Mouse (Mus musculus) neural tube, embryonic 10.5 days (tissue): ENCODE results near the gene Unc13b.
A peak's percentile ranks its signal among the peaks of the same experiment; 100 is the strongest.
"Not testable (repeated sequence)": the region's sequence is repeated elsewhere in the genome, so short reads cannot be mapped to it uniquely, and the experiment has no call there.

Source experiments
- DNase-seq: peaks from one replicate; pipeline ENCODE4 v3.0.0-alpha.2; 2017; ENCODE audit warnings: low spot score; ENCODE audit errors: extremely low spot score

The Unc13b gene

DNA sequence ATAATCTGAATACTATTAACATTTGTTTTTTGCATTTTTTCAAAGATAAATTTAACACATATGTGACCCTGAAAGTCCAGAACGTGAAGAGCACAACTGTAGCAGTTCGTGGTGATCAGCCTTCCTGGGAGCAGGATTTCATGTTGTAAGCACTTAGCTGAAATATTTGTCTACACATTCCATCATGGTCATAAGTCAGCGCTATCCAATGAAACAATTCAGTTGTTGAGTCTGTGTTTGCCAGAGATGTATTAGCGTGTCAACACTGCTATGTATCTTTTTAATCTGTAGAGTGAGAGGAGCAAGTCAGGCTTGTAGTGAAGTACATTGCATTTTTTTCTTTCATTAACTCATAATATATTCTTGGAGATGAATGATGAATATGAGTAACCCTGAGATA is 32.4 kb downstream of the Unc13b start:
- DNase-seq = no peak

DNA sequence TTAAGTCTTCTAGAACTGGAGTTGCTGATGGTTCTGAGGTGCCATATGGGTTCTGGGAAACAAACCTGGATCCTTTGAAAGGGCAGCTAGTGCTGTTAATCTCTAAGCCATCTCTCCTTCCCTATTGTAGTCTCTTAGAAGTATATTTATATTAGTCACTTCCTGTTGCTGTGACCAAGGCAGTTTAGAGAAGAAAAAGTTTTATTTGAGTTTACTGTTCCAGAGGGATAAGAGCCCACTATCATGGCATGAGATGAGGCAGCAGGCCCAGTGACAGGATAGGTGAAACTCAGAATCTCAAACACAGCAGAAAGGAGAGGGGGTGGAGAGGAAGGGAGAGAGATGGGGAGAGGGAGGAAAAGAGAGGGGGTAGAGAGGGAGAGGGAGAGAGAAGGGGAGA is 54.7 kb downstream of the Unc13b start:
- no peak for DNase-seq

DNA sequence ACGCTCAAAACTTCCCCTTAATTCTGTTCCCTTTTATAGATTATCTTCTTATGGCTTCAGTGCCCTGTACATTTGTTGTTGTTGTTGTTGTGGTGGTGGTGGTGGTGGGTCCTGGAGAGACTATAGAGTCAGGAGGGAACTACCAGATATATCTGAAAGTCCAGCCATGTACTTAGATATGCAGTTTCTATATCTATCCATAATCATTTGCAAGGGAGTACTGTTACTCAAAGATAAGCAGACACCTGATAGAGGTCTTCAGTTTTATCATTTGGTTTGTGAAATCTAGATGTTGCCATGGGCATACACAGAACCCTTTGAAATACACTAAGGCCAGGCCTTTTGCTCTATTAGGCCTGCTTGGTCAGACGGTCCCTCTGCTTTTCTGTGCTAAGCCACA is 55.8 kb downstream of the Unc13b start:
- DNase-seq = no peak

DNA sequence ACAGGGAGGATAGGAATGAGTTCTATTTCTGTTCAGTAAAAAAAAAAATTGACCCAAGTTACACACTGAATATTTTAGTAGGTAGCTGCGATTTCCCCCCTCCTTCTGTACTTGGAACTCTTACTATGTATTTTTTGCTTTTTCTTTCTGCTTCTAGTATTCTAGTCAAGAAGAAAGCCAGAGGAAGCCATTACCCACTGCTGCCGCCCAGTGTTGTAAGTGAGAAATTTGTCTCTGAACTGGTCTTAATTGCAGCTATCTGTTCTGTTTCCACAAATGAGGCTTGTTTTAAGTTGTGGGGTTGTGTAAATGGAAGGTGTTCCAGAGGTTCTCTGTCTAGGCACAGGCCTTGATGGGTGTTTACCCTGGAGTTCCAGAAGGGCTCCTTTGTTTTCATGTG is 56.2 kb downstream of the Unc13b start:
- peak; percentile 15 for DNase-seq

DNA sequence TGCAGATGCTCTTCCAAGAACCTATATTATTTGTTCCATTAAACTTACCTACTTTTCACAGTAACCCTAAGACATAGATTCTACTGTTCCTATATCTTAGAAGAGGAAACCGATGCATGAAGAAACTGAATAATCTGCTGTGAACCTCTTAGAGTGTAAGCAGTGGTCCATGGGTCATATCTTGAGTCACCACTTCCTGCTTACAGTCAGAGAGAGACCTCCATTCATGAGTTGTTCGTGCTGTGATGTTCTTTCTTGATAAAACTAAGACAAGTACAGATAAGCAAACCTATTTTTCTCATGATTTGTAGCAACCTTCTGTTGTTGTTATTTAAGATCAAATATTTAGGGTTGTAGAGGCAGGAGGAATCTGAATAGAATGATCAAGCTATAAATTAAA is 57.5 kb downstream of the Unc13b start:
- DNase-seq = no peak

DNA sequence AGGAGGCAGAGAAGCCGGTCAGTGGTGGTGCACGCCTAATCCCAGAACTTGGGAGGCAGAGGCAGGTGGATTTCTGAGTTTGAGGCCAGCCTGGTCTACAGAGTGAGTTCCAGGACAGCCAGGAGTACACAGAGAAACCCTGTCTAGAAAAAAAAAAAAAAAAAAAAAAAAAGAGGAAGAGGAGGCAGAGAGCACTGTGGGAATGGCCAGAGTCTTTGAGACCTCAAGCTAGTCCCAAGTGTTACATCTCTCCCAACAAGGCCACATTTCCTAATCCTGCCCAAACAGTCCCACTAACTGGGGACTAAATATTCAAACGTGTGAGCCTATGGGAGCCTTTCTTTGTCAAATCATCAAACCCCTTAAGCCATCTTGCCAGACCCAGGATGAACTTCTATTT is 71.0 kb downstream of the Unc13b start:
- DNase-seq = no peak

DNA sequence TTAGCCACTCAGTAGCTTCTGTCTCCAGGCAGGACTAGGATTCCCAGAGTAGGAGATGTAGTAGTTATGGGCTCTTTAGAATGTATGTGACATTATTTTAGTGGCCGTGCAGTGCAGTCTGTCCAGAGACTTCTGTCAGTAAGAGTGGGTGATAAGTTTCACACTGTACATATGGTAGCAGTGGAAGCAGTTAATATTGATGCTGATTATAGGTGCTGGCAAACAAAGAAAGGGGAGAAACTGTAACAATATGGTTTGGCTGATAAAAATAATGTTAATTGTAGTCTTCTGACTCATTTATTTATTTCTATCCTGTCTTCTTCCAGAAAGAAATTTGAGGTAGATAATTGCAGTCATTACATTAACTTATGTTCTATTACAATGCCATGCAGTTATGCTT is 83.9 kb downstream of the Unc13b start:
- no peak for DNase-seq

DNA sequence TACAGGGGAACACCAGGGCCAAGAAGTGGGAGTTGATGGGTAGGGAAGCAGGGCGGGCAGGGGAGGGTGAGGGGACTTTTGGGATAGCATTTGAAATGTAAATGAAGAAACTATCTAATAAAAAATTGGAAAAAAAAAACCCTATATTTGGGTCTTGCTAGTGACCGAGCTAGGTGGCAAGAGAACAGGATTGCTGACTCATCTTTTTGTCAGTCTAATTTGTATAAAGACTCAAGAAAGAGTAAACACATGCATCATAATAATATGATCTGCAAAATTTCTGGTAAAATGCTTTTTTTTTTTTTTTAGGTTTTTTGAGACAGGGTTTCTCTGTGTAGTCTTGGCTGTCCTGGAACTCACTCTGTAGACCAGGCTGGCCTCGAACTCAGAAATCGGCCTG is 93.7 kb downstream of the Unc13b start:
- not testable (repeated sequence) for DNase-seq

DNA sequence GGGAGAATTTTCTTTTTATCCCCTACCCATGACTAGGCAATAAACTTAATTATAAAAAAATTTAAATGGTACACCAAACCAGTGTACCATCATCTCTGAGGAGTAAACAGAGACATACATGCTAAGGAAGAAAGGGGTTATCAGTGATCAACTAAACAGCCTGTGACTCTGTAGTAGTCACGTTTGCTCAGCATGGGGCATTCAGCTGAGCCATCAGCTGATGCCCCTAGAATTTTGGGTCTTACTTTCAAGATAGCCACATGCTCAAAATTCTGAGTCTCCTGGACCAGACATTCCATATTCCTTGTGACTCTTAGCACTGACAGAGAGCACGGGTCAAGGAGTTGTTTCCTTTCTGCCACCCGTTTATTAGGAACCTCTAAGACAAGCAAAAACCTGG is 101.3 kb downstream of the Unc13b start:
- no peak for DNase-seq

DNA sequence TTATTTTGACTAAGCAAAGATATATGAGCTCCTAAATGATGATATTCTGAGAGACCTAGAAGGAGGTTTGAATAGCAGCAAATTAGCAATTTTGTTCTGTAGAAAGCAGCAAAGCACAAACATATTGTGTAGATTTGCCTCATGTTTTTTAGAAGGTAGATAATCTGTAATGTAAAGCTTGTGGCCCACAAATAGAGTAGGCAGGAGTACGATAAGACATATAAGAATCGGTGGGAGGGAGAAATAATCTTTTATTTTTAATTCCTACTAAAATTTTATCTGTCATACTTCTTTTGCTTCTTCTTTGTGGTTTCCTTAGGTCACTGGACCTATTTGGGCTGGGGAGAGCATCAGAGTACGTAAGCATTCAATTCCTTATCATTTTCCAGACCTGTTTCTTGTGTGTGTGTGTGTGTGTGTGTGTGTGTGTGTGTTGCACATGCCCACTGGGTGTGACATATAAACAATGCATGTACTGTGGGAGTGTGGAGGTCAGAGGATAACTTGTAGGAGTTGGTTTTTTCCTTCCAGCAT is 102.4 kb downstream of the Unc13b start:
- no peak for DNase-seq

DNA sequence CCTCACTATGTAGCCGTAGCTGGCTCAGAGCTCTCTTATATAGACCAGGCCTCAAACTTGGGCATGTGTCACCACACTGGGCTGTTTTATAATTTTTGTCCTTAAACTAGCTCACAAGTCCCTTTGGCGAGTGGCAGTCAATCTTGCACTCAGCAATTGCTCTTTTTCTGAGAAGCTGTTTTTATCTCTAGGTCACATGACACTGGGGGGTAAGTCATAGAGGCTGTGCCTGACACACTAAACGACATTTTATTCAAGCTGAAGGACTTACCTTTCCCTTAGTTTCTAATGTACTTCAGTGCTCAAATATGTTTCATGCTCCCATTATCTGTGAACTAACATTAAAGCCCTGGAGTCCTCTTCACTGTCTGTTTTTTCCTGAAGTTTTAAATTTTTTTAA is 104.5 kb downstream of the Unc13b start:
- DNase-seq = no peak

DNA sequence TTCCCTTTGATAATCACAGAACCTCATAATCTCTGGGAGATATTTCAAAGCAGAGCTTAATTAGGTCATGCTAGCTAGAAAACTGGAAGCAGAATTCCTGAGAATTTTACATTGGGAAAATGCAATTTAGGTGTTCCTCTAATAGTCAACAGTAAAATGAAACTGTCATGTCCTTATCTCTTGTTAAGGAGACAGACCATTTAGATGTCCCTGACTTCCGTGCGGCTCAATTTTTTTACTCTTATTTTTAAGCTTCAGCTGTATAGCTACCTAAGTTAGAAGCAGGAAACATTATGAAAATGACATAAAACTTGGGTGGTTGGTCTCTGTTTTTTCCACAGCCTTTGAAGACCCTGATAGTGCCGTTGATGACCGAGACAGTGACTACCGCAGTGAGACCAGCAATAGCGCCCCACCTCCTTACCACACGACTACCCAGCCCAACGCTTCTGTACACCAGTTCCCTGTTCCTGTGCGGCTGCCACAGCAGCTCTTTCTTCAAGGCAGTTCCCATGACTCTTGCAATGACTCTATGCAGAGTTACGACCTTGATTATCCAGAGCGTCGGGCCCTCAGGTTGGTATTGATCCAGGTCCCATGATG is 106.8 kb downstream of the Unc13b start:
- no peak for DNase-seq

DNA sequence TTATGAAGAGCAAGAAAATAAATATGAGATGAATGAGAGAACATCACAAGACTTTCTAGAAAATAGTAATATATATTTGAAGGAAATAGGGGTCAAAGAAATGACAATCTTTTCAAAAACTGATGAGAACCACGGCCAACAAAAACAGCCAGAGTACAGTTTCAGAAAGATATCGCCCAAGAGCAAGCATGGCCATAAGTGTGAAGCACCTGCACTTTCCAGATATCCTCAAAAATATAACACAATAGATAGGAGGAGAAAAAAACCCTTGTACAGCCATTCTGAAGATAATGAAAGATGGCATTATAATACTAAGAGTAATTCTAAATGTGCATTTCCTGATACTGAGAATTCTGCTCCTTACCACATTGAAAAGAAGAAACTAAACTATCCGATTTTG is 111.3 kb downstream of the Unc13b start:
- DNase-seq = no peak

DNA sequence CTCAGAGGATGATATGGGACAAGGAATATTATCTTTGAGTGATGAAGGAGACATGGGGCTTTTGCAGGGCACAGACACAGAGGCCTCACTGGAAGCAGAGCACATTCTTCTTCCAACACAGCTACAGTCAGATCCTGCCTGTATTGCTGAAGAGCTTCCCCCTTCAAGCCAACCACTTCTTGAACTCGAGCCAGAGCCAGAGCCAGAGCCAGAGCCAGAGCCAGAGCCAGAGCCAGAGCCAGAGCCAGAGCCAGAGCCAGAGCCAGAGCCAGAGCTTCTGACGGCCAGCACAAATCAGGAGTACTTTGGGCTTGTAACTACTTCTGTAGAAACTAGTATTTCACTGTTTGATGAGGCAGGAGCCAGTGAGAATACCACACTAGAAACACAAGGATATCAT is 118.4 kb downstream of the Unc13b start:
- no peak for DNase-seq

DNA sequence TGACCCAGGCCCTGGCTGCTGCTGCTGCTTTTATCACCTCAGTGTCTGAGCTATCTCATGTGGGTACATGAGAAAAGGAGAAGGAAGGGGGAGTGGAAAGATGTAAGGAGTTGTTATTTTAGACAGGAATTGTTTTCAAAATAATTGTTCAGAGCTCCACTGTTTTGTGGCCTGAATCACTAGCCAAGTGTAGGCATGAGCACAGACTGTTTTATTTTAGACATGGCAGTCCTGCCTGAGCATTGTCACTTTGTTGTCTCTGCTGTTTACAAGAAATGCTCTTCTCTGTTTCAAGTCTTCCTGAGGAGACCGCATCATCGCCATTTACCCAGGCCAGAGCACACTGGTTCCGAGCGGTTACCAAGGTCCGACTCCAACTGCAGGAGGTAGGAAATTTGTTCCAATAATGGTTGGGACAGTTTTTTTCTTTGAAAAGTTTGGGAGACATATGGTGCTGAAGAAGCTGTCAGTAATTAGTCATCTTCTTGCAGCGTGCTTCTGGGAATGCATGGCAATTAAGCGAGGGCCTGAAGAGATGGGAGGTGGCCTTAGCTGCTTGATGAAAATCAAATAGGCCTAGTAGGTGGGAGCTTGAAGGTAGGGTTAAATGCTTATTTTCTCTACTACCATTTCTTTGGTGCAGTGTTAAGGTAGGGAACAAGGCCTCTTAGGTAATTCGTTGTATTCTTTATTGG is 123.9 kb downstream of the Unc13b start:
- DNase-seq = no peak

DNA sequence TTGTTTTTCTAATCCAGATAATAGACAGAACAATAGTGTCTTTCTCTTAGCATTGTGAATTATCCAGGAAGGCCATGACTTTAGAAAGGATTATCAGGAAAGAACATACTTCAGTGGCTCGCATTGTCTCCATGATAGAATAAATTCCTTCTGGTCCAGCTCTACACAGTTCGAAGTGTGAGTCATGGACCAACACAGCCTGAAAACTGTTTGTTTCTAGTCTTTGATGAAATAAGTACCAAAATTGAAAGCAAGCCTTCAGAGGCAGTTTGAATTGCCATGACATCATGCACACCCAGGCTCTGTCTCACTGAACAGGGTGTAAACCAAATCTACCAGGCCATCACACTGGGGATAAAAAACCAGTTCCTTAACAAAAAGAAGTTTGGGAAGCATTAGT is 128.7 kb downstream of the Unc13b start:
- DNase-seq = no peak

DNA sequence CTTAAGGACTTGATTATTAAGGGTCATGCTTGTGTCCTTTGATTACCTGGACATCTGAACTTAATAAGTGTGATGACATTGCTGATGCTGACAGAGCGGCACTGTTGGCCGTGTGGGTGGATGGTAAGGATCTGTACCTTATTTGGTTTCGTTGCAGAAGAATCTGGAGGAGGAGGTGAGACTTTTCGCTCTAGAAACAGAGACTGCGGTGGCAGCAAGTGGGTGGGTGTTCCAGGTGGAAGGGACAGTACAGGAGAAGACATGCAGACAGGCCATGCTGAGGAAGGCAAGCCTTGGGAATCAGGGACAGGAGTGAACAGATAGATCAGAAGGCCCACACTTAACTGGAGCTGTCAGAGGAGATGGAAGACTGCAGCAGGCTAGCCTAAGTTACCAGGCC is 130.6 kb downstream of the Unc13b start:
- no peak for DNase-seq

DNA sequence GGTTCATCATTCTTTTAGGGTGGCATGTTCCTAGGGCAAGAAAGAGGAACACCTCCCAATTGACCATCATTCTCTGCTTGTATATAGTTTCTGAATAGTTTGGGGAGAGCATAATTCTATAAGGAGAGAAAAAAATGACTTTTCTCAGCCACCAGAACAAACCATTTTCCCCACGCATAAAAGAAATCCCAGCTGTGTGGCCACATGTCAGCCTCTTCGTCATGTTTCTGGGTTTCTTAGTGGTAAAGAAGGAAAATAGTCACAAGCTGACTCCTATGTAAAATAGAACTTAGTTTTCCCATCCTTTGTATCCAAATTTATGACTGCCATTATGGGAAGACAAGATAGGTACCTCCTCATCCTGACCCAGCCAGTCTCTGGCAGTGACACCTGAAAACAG is 146.2 kb downstream of the Unc13b start:
- no peak for DNase-seq

DNA sequence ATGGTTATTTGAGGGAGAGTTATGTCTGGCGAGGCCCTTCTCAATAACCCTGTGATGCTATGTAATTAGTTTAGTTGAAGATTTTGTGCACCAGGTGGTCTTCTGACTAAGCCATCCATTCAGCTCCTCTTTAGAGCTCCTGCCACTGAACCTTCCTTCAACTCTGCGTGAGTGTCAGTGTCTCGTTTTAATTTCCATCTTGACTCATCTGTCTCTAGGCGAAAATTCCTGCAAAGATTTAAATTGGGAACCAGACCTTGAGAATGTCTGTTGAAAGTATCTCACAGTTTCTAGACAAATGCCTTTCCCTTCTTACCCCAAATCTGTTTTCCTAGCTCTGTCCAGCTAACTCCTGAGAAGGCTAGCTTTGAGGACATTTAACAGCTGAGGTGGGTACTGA is 146.8 kb downstream of the Unc13b start:
- DNase-seq = no peak

DNA sequence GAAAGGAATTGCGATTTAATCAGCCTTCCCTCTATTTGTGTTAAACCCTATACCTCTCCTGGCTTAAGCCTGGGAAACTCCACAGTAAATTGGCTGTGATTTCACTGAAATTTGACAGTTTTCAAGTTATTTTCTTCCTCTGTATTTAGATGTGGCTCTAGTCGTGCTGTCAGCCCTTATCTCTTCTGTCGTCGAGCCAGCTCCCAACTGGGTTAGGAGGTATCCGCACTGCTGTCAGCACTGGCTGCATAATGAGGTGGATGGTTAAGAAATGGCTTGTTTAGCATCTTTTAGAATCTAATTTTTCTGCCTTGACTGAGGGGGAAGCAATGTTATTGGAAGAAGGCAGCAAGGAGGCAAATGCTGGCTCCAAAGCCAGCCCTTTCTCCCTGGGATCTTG is 148.2 kb downstream of the Unc13b start:
- DNase-seq = no peak

DNA sequence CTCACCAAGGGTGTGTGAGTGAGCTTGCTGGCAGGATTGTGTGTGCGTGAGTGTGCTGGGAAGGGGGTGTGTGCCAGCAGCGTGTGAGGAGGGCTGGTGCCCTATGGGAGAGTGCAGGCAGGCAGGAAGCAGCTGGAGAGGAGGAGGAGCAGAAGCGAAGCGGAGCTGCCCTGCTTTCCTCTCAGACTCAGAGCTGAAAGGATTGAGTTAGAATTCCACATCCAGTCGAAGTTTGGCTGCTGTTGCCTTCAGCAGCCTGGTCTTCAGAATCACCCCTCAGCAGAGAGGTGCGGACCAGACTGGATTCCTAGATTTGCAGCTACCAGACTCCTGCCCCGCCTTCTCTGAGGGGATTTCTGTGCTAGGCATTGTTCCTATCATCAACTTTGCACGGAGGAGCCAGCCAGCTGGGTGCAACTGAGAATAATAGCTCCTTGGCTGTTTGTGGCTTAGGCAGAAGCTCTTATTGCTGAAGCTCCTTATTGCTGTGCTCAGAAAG is 150.4 kb downstream of the Unc13b start:
- peak; percentile 41 for DNase-seq

DNA sequence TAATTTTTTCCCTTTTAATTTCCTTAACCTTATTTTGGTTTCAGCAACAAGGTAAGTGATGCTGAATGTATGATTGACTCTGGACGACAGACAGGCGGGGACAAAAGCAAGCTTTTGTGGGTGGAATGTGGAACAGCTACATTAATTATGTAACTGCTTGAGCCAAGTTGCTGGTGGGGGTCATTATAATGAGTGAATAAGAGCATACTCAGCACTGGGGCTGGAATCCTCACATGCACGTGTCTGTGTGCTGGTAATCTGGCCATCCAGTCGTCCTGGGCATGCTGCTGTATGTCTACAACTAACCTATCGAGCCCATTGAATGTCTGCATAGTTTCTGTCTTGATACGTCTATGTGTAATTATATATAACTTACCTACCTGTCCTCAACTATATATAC is 150.9 kb downstream of the Unc13b start:
- no peak for DNase-seq

DNA sequence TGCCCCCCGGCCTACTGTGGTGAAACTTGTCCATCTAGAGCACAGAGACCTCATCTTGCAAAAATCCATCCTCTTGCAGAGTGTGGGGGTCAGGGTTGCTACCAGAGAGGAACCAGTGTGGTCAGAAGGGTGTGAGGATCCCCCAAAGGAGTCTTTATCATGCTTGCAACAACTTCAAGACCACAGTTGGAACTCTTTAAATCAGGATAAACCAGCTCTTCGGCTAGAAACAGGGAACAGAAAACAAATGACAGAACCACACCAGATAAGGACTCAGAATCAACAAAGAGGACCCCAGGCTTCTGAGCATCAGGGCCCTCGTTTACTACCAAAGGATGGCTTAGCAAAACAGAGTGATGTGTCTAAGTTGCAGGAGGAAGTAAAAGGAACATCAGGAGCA is 157.7 kb downstream of the Unc13b start:
- DNase-seq = no peak
